In genomic region chr16:92451516-92452072, GRCm38 (mm10) we compare ENCODE assay signal across 15 mouse cellular contexts. TPM values are rescaled to one million over a fixed set of nuclear protein-coding genes. Genes with fewer than 3 reads are reported as not detected.
A peak's percentile ranks its signal among the peaks of the same experiment; 100 is the strongest.
DNase-seq lines count a peak whose midpoint lies in the region; ATAC-seq and TF ChIP-seq lines count a peak whose summit lies in the region.
"Had no signal": no experiment of that assay in that cellular context is flagged by ENCODE, and none has a peak within 500 bp of the region (broad histone marks: within the 10 kb centered on the region; RNA-seq: fewer than 3 reads in every experiment).

No protein-coding gene starts in this region.

- H3K9me3 ChIP-seq in forebrain, embryonic 13.5 days (replicated peaks) = no peaks in the 10 kb centered on the region
- H3K9me3 ChIP-seq in forebrain, embryonic 10.5 days = no peaks in the 10 kb centered on the region
- no peaks in the 10 kb centered on the region for H3K9me3 ChIP-seq in midbrain, embryonic 16.5 days (replicated peaks; ENCODE audit: control insufficient read depth, low read length, poor library complexity, severe bottlenecking)
- H3K9me3 ChIP-seq in midbrain, embryonic 11.5 days (ENCODE audit: control insufficient read depth, low read length) = no peaks in the 10 kb centered on the region
- no peaks in the 10 kb centered on the region for H3K9me3 ChIP-seq in heart, postnatal 0 days (replicated peaks; ENCODE audit: control insufficient read depth, low read length)
- H3K9me3 ChIP-seq: kidney, embryonic 15.5 days; limb, embryonic 10.5 days had no signal

- 89% methylated on average over 17 of the region's 17 CpGs for WGBS in forebrain, embryonic 13.5 days
- WGBS in forebrain, embryonic 10.5 days = 95% methylated on average over 17 of the region's 17 CpGs
- WGBS in midbrain, embryonic 16.5 days = 75% methylated on average over 17 of the region's 17 CpGs
- 92% methylated on average over 17 of the region's 17 CpGs for WGBS in midbrain, embryonic 11.5 days
- 35% methylated on average over 17 of the region's 17 CpGs for WGBS in heart, postnatal 0 days

- ATAC-seq in forebrain, embryonic 13.5 days = no peak
- no peak for ATAC-seq in midbrain, embryonic 16.5 days
- no peak for ATAC-seq in midbrain, embryonic 11.5 days (ENCODE audit: low FRiP score)
- ATAC-seq in heart, postnatal 0 days (ENCODE audit: insufficient read depth, low read depth) = peak; percentile 88
- ATAC-seq: hindbrain, embryonic 16.5 days had no signal

- no peak overlapping the region for H3K4me2 ChIP-seq in forebrain, embryonic 13.5 days
- no peak overlapping the region for H3K4me2 ChIP-seq in midbrain, embryonic 16.5 days (ENCODE audit: low read length)
- H3K4me2 ChIP-seq in midbrain, embryonic 11.5 days = no peak overlapping the region
- no peak overlapping the region for H3K4me2 ChIP-seq in heart, postnatal 0 days (ENCODE audit: low read depth, low read length)
- H3K4me2 ChIP-seq: kidney, embryonic 15.5 days had no signal

- no peak overlapping the region; the same call in 1 of the 2 replicates for H3K9ac ChIP-seq in forebrain, embryonic 13.5 days
- no peak overlapping the region for H3K9ac ChIP-seq in midbrain, embryonic 16.5 days (ENCODE audit: low read depth, low read length)
- no peak overlapping the region for H3K9ac ChIP-seq in midbrain, embryonic 11.5 days (ENCODE audit: low read length)
- H3K9ac ChIP-seq in heart, postnatal 0 days (replicated peaks; ENCODE audit: low read depth, low read length) = no peak overlapping the region
- H3K9ac ChIP-seq: kidney, embryonic 15.5 days had no signal

- no peaks in the 10 kb centered on the region for H3K27me3 ChIP-seq in forebrain, embryonic 13.5 days
- no peaks in the 10 kb centered on the region for H3K27me3 ChIP-seq in forebrain, embryonic 10.5 days (ENCODE audit: poor library complexity, severe bottlenecking)
- H3K27me3 ChIP-seq in midbrain, embryonic 16.5 days (ENCODE audit: control insufficient read depth, insufficient read depth, low read depth, low read length) = no peaks in the 10 kb centered on the region
- no peaks in the 10 kb centered on the region for H3K27me3 ChIP-seq in midbrain, embryonic 11.5 days (ENCODE audit: control insufficient read depth, insufficient read depth, low read length)
- H3K27me3 ChIP-seq in heart, postnatal 0 days (ENCODE audit: control insufficient read depth, insufficient read depth, low read length) = peaks cover 4% of the 10 kb centered on the region
- H3K27me3 ChIP-seq: kidney, embryonic 15.5 days had no signal

- H3K27ac ChIP-seq in forebrain, embryonic 13.5 days = 0 out of 2 replicates have a peak overlapping the region, but pooled peaks have one; percentile 19
- no peak overlapping the region for H3K27ac ChIP-seq in forebrain, embryonic 10.5 days
- H3K27ac ChIP-seq in midbrain, embryonic 16.5 days (ENCODE audit: low read length) = 0 out of 2 replicates have a peak overlapping the region, but pooled peaks have one; percentile 17
- no peak overlapping the region for H3K27ac ChIP-seq in midbrain, embryonic 11.5 days (ENCODE audit: low read depth, low read length)
- H3K27ac ChIP-seq in heart, postnatal 0 days (ENCODE audit: low read depth) = peak overlapping the region; percentile 51
- H3K27ac ChIP-seq: kidney, embryonic 15.5 days; limb, embryonic 10.5 days had no signal

- no peak for TF ChIP-seq CTCF in heart, postnatal 0 days (IDR thresholded peaks at IDR 0.05; ENCODE audit: low read depth)

- peaks cover 11% of the 10 kb centered on the region for H3K36me3 ChIP-seq in forebrain, embryonic 13.5 days (ENCODE audit: poor library complexity, severe bottlenecking)
- H3K36me3 ChIP-seq in forebrain, embryonic 10.5 days (replicated peaks) = peaks cover 19% of the 10 kb centered on the region
- peaks cover 10% of the 10 kb centered on the region for H3K36me3 ChIP-seq in midbrain, embryonic 16.5 days (ENCODE audit: control insufficient read depth, insufficient read depth, low read length)
- H3K36me3 ChIP-seq in midbrain, embryonic 11.5 days (ENCODE audit: control insufficient read depth, insufficient read depth, low read length) = no peaks in the 10 kb centered on the region
- H3K36me3 ChIP-seq in heart, postnatal 0 days (replicated peaks; ENCODE audit: control insufficient read depth, insufficient read depth, low read length) = 0 out of 2 replicates have a peak, but pooled peaks cover 12% of the 10 kb centered on the region

- TF ChIP-seq EP300 in heart, postnatal 0 days (IDR thresholded peaks at IDR 0.05; ENCODE audit: low read depth) = no peak

- DNase-seq in forebrain, embryonic 10.5 days (ENCODE audit: extremely low spot score, low spot score) = no peak
- DNase-seq in midbrain, embryonic 11.5 days (ENCODE audit: low spot score, missing footprints) = no peak
- peak; percentile 79 for DNase-seq in heart, postnatal 0 days (ENCODE audit: low spot score)
- peak; percentile 41 to 81 for DNase-seq in lung, postnatal 4 days
- no peak for DNase-seq in layer of hippocampus, adult 9-10 months (ENCODE audit: low spot score)
- DNase-seq in adrenal gland, postnatal 4 days (ENCODE audit: low spot score in 2 of 2) = no peak
- DNase-seq: cerebellum, adult 18-20 months; layer of hippocampus, adult 9-11 months; thymus, adult 18-20 months had no signal

- H3K4me3 ChIP-seq in forebrain, embryonic 13.5 days = no peak overlapping the region
- no peak overlapping the region for H3K4me3 ChIP-seq in forebrain, embryonic 10.5 days
- H3K4me3 ChIP-seq in midbrain, embryonic 16.5 days (ENCODE audit: low read depth, low read length) = no peak overlapping the region
- H3K4me3 ChIP-seq in midbrain, embryonic 11.5 days (ENCODE audit: low read depth, low read length) = no peak overlapping the region
- no peak overlapping the region for H3K4me3 ChIP-seq in heart, postnatal 0 days (ENCODE audit: low read depth, low read length)
- H3K4me3 ChIP-seq: kidney, embryonic 15.5 days; limb, embryonic 10.5 days had no signal

- peaks cover 6% of the 10 kb centered on the region; the same call in 1 of the 2 replicates for H3K4me1 ChIP-seq in forebrain, embryonic 13.5 days
- H3K4me1 ChIP-seq in forebrain, embryonic 10.5 days = 0 out of 2 replicates have a peak, but pooled peaks cover 5% of the 10 kb centered on the region
- H3K4me1 ChIP-seq in midbrain, embryonic 16.5 days (ENCODE audit: control insufficient read depth, insufficient read depth, low read length) = peaks cover 4% of the 10 kb centered on the region; the same call in 1 of the 2 replicates
- no peaks in the 10 kb centered on the region for H3K4me1 ChIP-seq in midbrain, embryonic 11.5 days (ENCODE audit: control insufficient read depth, insufficient read depth, low read length)
- H3K4me1 ChIP-seq in heart, postnatal 0 days (ENCODE audit: control insufficient read depth, insufficient read depth) = peaks cover 11% of the 10 kb centered on the region; the same call in 1 of the 2 replicates

RNA-seq across cellular contexts. Expression of gene Rcan1, which starts 19.1 kb away (rescaled TPM):
- polyA plus RNA-seq in forebrain, embryonic 13.5 days (2015; fragmentation: Nextera tagmentation; extraction: Ambion mirVana) = 34.3 and 36.5 TPM in 2 replicates
- polyA plus RNA-seq in forebrain, embryonic 10.5 days (2016; fragmentation: Nextera tagmentation; extraction: Ambion mirVana) = 34.4 and 34.7 TPM in 2 replicates
- 76.3 and 80.8 TPM in 2 replicates for polyA plus RNA-seq in midbrain, embryonic 16.5 days (2015; fragmentation: Nextera tagmentation; extraction: Ambion mirVana)
- polyA plus RNA-seq in midbrain, embryonic 11.5 days (2014; fragmentation: Nextera tagmentation; extraction: Ambion mirVana) = 38.6 and 40.7 TPM in 2 replicates
- total RNA-seq in heart, postnatal 0 days (2014; rRNA removed; ENCODE audit: low replicate concordance) = 83.7 and 94.7 TPM in 2 replicates
- 52.8 and 64.6 TPM in 2 replicates for polyA plus RNA-seq in heart, postnatal 0 days (2015; fragmentation: Nextera tagmentation; extraction: Ambion mirVana)
- 10 to 100 TPM; 19.1 to 19.2 TPM for total RNA-seq in adrenal gland, postnatal 4 days (2021)

RNA-seq across cellular contexts. Expression of gene Clic6, which starts 33.9 kb away (rescaled TPM):
- polyA plus RNA-seq in forebrain, embryonic 13.5 days (2015; fragmentation: Nextera tagmentation; extraction: Ambion mirVana) = 3.6 and 5.6 TPM in 2 replicates
- 4.8 and 5.2 TPM in 2 replicates for polyA plus RNA-seq in forebrain, embryonic 10.5 days (2016; fragmentation: Nextera tagmentation; extraction: Ambion mirVana)
- polyA plus RNA-seq in midbrain, embryonic 16.5 days (2015; fragmentation: Nextera tagmentation; extraction: Ambion mirVana) = 2.7 and 3.2 TPM in 2 replicates
- polyA plus RNA-seq in midbrain, embryonic 11.5 days (2014; fragmentation: Nextera tagmentation; extraction: Ambion mirVana) = 0.47 and 0.72 TPM in 2 replicates
- total RNA-seq in heart, postnatal 0 days (2014; rRNA removed; ENCODE audit: low replicate concordance) = 0.38 and 3.6 TPM in 2 replicates
- polyA plus RNA-seq in heart, postnatal 0 days (2015; fragmentation: Nextera tagmentation; extraction: Ambion mirVana) = 1.1 and 1.7 TPM in 2 replicates
- total RNA-seq in adrenal gland, postnatal 4 days (2021) = 1 to 10 TPM in 1 of 2 experiments, under 1 TPM in 1; 0.17 to 1.7 TPM
- total RNA-seq: neutrophil, adult 5-6 weeks had no signal

Comparison
In these comparisons a context has a peak if more than half of its experiments do, and no peak if none do; other contexts are left out.
1. H3K27ac ChIP-seq: peak in forebrain, embryonic 13.5 days (single experiment), midbrain, embryonic 16.5 days (single experiment) and heart, postnatal 0 days (single experiment); none in forebrain, embryonic 10.5 days (single experiment) and midbrain, embryonic 11.5 days (single experiment).
2. DNase-seq: peak in heart, postnatal 0 days (single experiment) and lung, postnatal 4 days (2 of 2); none in forebrain, embryonic 10.5 days (single experiment), midbrain, embryonic 11.5 days (single experiment), layer of hippocampus, adult 9-10 months (single experiment) and adrenal gland, postnatal 4 days (0 of 2).